Mouse (Mus musculus) testis, adult 2 months (tissue): Measurements from ENCODE around the gene Gm17509.

ENCODE experiments used
- CTCF ChIP-seq: fragments of 200-500 bp; IDR thresholded peaks from 2 replicates; pipeline ENCODE4 v1.5.1; 2012; ENCODE audit warnings: low read depth, mild to moderate bottlenecking, inconsistent platforms, low read length, moderate library complexity; ENCODE audit not compliant: control insufficient read depth, insufficient read depth, insufficient replicate concordance
- POLR2A ChIP-seq: fragments of 200-500 bp; IDR thresholded peaks from 2 replicates; pipeline ENCODE4 v1.6.1; 2012; ENCODE audit warnings: low read depth, mild to moderate bottlenecking, inconsistent platforms, low read length, moderate library complexity; ENCODE audit not compliant: control insufficient read depth

GRCm38 (mm10) chr13:117195569-117196495, 25.0 kb downstream of the Gm17509 start:
- no peak for TF ChIP-seq CTCF
- no peak for TF ChIP-seq POLR2A
